Mouse (Mus musculus) urinary bladder, postnatal 14 days (tissue): ENCODE results near the gene Cdc26.

ENCODE experiments used
- DNase-seq: peaks from one replicate; pipeline ENCODE4 v3.0.0; 2021; ENCODE audit warnings: low spot score

Gene Cdc26

DNA sequence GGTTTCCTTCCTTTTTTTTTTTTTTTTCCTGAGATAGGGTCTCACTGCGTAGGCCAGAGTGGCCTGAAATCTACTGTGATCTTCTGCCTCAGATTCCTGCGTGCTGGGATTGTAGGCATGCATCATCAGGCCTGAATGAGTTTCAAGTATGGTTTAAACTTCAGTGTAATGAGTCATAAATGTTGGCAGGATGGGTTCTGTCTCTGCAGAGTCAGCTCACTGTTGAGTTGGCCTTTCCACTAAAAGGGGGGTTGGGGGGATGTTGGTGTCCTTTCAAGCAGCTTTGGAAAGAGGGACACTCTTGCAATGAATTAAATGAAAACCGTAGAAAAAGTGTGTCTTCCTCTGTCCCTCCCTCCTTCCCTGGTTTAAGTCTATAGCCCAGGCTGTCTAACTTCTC, 9.5 kb downstream of the Cdc26 start:
- DNase-seq, result peak; percentile 8

- no peak for DNase-seq
These were observed 10.7 kb downstream of the Cdc26 start for GRCm38 (mm10) chr4:62397616-62398365.

DNA sequence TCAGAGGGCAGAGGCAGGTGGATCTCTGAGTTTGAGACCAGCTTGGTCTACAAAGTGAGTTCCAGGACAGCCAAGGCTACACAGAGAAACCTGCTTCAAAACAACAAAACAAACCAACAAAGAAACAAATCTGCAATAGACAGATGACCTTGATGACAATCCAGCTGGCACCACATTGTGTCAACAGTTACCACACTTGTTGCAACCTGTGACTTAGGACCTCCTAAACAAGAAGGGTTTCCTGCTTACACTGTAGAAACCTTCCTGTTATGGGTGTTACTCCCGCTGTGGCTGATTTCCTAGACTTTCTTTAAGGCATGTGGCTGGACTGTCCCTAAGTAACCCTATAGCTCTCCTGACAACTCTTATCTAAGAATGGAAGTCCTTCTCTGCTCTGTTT, 12.6 kb downstream of the Cdc26 start:
- DNase-seq, result no peak

GRCm38 (mm10) chr4:62393459-62393858, 15.0 kb downstream of the Cdc26 start:
- no peak for DNase-seq

DNA sequence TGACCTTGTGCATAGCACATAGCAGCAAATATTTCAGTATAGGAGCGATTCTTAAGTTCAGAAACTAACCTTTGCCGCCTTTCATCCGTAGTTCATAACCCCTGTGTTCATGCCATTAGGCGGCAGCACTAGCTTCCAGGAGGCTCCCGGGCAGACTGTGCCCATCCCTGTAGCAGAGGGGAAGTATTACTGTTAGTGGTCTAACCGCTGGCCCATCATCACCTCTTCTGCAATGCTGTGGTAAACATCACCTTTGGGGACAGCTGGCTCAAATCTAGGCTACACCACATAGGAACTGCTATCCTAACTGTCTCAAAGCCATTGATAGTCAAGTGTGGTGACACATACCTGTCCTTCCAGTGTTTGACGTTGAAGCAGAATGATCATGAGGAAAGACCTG, 16.6 kb downstream of the Cdc26 start:
- no peak for DNase-seq

- DNase-seq, result no peak
These were observed 18.6 kb downstream of the Cdc26 start for GRCm38 (mm10) chr4:62389592-62390512.

GRCm38 (mm10) chr4:62385439-62385838, 23.0 kb downstream of the Cdc26 start:
- DNase-seq, result no peak

DNA sequence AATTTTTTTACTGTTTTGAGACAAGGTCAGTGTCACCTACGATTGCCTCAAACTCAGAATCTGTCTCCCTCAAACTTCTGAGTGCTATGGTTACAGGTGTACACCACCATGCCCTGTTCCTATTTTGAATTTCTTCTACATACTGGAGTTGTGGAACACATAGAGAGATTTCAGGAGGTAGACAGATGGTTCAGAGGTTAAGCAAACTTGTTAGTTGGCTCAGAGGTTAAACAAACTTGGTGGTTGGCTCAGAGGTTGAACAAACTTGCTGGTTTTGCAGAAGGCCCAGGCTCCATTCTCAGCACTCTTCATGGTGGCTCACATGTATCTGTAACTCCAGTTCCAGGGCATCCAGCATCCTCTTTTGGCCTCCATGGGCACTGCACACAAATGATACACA, 24.3 kb downstream of the Cdc26 start:
- no peak for DNase-seq

GRCm38 (mm10) chr4:62383752-62384151, 24.7 kb downstream of the Cdc26 start:
- no peak for DNase-seq

GRCm38 (mm10) chr4:62383207-62383606, 25.2 kb downstream of the Cdc26 start:
- DNase-seq, result no peak

- DNase-seq, result no peak
These were observed 28.6 kb downstream of the Cdc26 start for GRCm38 (mm10) chr4:62379724-62380381.

- no peak for DNase-seq
These were observed 32.3 kb downstream of the Cdc26 start for GRCm38 (mm10) chr4:62376123-62376522.

DNA sequence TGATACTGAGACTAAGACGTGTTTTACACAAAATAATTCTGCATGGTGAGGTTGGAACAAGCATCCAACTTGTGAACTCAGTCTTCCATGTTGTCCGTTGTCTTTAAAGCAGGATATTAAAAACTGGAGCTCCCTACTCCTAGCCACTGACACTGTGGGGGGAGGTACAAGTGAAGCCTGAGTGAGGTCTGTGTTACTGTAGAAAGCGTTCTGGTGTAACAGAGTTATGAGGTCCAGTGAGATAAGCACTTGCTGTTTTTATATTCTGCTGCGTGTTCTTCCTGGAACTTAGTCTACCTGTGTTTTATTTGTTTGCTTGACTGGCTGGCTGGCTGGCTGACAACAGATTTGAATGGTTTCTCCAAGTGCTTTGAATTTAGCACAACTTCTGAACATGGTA, 34.1 kb downstream of the Cdc26 start:
- DNase-seq, result no peak

- peak; percentile 54 for DNase-seq
These were observed 34.8 kb downstream of the Cdc26 start for GRCm38 (mm10) chr4:62373668-62374067.

GRCm38 (mm10) chr4:62372818-62373520, 35.5 kb downstream of the Cdc26 start:
- DNase-seq, result no peak

DNA sequence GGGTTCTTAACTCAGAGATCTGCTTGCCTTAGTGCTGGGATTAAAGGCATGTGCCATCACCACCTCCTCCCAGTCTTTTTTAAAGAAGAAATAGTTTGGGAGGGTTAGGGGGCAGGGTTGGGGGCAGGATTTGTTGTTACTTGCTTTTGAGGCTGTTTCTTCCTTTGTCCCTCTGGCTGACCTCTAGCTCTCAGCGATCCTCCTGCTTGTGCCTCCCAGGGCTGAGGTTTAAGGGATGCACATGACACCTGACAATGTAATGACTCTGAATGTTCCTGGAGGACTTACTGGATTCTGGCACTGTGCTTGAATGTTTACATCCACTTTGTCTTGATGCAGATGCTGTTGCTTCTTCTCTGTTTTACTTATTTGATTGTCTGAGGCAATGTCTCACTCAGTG, 36.0 kb downstream of the Cdc26 start:
- no peak for DNase-seq

DNA sequence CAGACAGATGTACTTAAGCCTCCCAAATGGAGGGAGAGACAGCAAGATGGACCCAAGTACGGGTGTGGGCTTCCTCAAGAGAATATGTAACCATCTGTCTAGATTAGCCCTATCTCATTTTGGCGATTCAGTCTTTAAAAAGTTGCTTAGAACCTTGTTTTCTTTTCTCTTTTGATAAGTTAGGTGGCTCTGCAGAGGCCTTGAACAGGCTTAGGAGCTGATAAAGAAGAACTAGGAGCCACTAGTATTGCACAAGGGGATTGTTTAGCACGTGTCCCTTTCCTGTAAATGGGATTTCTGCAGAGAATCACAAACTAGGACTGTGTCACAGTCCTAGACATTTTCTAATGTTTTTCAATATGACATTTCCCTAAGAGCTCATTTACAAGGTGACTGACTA, 39.4 kb downstream of the Cdc26 start:
- DNase-seq, result no peak

DNA sequence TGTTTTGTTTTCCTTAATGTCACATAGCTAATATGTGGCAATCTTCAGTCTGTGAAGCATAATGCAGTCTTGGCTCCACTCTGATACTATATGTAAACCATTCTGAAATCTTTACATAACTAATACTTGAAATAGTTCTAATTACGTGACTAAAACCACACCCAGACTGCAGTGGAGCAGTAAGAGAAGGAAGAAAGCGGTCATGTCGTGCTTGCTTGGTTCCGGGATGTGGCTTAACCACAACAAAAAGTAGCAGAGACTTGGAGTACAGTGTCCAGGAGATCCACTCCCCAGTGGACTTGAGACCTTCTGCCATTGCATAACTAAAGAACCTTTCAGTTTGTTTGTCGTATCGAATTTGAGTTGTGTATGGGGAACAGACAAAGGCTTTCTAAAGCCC, 40.9 kb downstream of the Cdc26 start:
- no peak for DNase-seq

- no peak for DNase-seq
These were observed 42.2 kb downstream of the Cdc26 start for GRCm38 (mm10) chr4:62366291-62366690.

DNA sequence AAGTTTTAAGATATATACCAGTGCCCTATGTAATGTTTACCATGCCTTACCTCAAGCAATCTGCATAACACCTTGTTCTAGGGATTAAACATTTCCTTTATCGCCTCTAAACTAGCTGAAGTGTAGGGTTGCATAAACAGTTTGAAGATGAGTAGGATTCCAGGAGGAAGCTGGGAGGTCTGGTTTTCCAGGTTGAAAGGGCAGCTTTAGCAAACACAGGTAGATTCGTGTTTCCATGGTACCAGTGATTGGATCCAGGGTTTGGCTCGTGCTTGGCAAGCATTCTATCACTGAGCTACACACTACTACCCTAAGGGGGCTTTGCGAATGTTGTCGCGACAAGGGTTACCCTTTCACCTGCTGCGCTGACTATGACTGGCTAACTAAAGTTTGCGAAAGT, 44.1 kb downstream of the Cdc26 start:
- DNase-seq, result no peak

- no peak for DNase-seq
These were observed 46.0 kb downstream of the Cdc26 start for GRCm38 (mm10) chr4:62362437-62362836.

DNA sequence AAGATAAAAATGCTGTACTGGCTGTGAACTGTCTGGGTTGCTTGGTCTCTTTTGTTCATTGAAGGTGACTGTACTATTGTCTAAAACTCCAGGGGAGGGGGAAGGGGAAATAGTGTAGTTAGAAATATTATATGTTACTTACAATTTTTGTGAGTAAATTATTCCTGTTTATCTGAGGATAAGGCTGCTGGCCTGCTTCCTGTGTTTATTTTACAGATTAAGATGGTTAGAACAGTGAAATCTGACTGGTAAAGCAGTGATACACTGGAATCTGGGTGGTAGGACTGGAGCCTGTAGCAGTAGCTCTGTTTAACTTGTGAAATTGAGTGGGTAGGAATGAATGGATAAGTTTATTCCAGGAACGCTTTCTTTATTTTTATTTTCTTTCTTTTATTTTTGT, 46.4 kb downstream of the Cdc26 start:
- DNase-seq, result no peak
